Mouse (Mus musculus) left cerebral cortex, postnatal 25 days (tissue): ENCODE measurements around the gene Acad10. TPM values are rescaled to one million over a fixed set of nuclear protein-coding genes. Genes with fewer than 3 reads are reported as not detected.

Source experiments
- DNase-seq, 2 experiments: peaks; one replicate each; pipeline ENCODE4 v3.0.0; 2022; ENCODE audit warnings: low spot score in 2 of 2, mixed read lengths in 1 of 2
- intact Hi-C: fragments of 180-260 bp; cut with DNase I; formaldehyde crosslinking; loops from one replicate; pipeline ENCODE4 v1.15.1; 2025
- total RNA-seq, 2 experiments: library from RNA; stranded (reverse); gene quantifications; 2 replicates each; pipeline ENCODE4 v1.2.3; 2021

Gene Acad10
- total RNA-seq, 2 experiments from 2014 or later = 3.0 to 4.1 TPM

DNA sequence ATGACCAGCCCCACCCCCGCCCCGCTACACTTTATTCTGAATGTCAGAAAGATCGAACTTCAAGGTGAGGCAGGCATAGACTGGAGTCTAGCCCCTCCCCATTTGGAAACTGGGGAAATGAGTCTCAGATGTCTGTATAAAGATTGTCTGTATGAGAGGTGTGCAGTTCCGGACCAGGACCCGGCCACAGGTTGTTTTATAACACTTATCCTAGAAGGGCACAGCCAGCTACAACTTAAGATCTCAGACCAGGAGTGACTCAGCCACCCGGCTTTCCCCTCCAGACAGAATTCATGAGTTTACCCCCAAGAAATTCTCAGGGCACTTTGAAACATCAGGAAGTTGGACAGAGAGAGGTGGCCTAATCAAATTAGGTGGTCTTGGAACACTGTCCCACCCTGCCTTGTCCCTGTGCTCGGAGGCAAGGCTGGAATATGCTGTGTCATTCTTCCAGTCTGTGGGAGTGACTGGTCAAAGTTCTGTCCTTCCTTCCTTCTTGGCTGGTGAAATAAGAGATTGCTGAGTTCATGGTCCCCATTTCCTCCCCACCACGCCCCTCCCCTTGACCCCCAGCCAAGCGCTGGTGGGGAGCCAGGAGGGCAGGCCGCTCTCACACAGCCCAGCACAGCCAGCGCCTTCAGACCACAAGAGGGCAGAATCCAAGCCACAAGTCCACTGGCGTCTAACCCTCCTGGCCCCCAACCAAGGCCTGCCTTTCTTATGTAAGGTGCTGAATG lies 76.4 kb downstream of the Acad10 start:
- intact Hi-C loops = no loop called here

DNA sequence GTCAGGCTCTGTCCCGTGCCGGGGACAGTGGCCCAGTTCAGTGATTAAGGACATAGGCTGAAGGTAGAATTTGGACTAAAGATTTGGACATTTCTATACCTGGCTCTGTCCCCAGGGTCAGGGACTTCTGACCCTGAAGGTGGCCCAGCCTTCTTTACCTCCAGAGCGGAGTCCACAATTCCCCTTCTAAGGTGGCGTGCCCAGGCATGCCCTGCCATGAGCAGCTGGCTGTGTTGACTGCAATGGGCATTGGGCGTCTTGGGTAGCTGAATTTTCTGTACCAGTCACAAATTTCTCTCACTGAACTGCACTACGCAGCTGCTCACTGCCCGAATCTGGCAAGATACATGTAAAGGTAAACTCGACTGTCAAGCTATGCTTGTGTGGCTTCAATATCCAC lies 78.4 kb downstream of the Acad10 start:
- DNase-seq = no peak
- intact Hi-C loops = no loop called here

More for the DNA sequence above, 76.4 kb downstream of the Acad10 start:
- DNase-seq = peak; percentile 52 to 65

DNA sequence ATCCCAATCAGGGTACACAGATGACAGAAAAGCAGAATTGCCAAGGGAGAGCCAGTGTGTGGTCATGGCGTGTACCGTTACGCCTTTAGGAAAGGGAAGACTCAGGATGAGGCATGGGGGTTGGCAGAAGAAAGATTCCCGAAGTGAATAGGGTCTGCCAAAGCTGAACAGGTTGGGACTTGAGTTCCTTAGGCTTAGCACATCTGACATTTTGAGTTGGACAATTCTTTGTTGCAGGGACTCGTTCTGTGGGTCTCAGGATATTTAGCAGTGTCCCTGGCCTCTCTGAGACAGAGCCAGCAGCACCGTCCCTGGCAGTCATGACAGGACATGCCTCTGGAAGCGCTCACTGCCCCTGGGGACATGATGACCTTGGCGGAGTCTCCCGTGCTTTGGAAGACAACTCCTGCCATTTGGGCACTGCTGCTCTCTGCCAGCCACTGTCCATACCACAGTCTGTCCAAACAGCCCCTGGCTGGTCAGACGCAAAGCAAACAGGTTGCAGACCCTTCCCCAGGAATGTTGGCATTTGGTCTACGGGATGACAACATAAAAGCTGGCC lies 83.3 kb downstream of the Acad10 start:
- intact Hi-C loops = no loop called here
- no peak for DNase-seq

DNA sequence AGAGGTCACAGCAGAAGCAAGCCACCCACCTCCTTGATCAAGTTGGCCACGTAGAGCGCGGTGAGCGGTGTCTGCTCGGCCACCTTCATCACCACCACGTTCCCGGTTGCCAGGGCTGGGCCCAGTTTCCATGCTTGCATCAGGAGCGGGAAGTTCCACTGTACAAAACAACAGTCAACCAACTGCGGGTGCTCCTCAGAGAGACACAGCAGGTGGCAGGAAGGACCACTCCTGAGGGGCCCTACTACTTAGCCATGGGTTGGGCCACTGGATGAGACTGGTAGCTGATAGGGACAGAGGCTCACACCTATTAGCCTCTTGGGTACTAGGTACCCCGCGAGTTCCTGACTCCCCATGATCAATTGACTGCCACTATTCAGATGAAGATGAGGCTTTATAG lies 84.4 kb downstream of the Acad10 start:
- no peak for DNase-seq
- intact Hi-C loops = no loop called here

DNA sequence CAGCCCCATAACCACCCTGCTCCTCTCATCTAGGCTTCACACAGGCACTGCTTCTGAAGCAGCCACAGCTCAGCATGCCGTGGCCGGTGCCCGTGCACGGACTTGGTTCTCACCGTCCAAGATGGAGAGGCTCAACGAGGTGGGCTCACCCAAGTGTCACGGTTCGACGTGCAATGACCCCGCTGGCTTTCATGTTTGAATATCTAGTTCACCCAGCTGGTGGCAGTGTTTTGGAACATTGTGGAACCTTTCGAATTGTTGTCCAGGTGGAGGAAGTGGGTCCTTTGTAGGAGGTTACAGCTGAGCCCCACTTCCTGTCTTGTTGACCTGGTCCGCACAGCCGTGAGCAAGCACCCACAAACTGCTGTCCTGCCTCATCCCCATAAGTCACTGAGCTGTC lies 86.2 kb downstream of the Acad10 start:
- no peak for DNase-seq
- intact Hi-C loops = no loop called here

Other genes starting within 250 kb of the Acad10 start
- gene Tmem116, start 208.6 kb downstream of the Acad10 start, total RNA-seq = 1 to 10 TPM; 8.2 to 9.1 TPM
- 100 to 1,000 TPM; 145 to 151 TPM for gene Erp29, start 208.0 kb downstream of the Acad10 start, total RNA-seq
- gene Adam1b, start 157.1 kb downstream of the Acad10 start, total RNA-seq = under 1 TPM in 1 of 2 experiments, not detected in 1; 0.11 TPM
- 10 to 100 TPM in 1 of 2 experiments, 1 to 10 TPM in 1; 9.0 to 11.6 TPM for gene Adam1a, start 115.0 kb downstream of the Acad10 start, total RNA-seq
- not detected for gene Gm42878, start 115.0 kb downstream of the Acad10 start, total RNA-seq
- 10 to 100 TPM; 66.7 TPM for gene Mapkapk5, start 114.6 kb downstream of the Acad10 start, total RNA-seq
- 100 to 1,000 TPM in 1 of 2 experiments, 10 to 100 TPM in 1; 99.7 to 104 TPM for gene Aldh2, start 66.7 kb downstream of the Acad10 start, total RNA-seq
- gene Acad12, start 41.6 kb downstream of the Acad10 start, total RNA-seq = 1 to 10 TPM; 4.9 to 7.9 TPM
- gene Brap, start within 50 bp of the Acad10 start, total RNA-seq = 10 to 100 TPM; 65.3 to 65.5 TPM
- gene Atxn2, start 50.8 kb upstream of the Acad10 start, total RNA-seq = 100 to 1,000 TPM; 228 to 234 TPM
- gene Sh2b3, start 177.1 kb upstream of the Acad10 start, total RNA-seq = 10 to 100 TPM; 21.6 to 22.1 TPM
- 10 to 100 TPM in 1 of 2 experiments, 1 to 10 TPM in 1; 7.4 to 11.2 TPM for gene Pheta1, start 188.5 kb upstream of the Acad10 start, total RNA-seq